Mouse (Mus musculus) intestine, embryonic 14.5 days (tissue): Measurements from ENCODE around the gene Got2. TPM values are rescaled to one million over a fixed set of nuclear protein-coding genes. Genes with fewer than 3 reads are reported as not detected.

Experiments used
- ATAC-seq: fragments of 200-750 bp; cut with Nextera tagmentation; replicated peaks from 2 replicates; pipeline ENCODE4 v1.8.0; 2017; ENCODE audit warnings: low read depth, moderate number of reproducible peaks, moderate TSS enrichment, moderate library complexity; ENCODE audit not compliant: low FRiP score, low TSS enrichment
- DNase-seq: peaks from one replicate; pipeline ENCODE4 v3.0.0-alpha.2; 2018; ENCODE audit warnings: low spot score
- H3K27ac ChIP-seq: fragments of 300-500 bp; sonication (generic); 2 replicates; pipeline ENCODE4 v1.5.1; 2014; ENCODE audit warnings: low read depth, mild to moderate bottlenecking, control low read depth
- H3K27me3 ChIP-seq: fragments of 300-500 bp; sonication (generic); replicated peaks from 2 replicates; pipeline ENCODE4 v1.6.1; 2014; ENCODE audit warnings: low read length, control low read depth; ENCODE audit not compliant: control insufficient read depth, insufficient read depth
- H3K36me3 ChIP-seq: fragments of 300-500 bp; sonication (generic); 2 replicates; pipeline ENCODE4 v1.6.1; 2014; ENCODE audit warnings: low read length, control low read depth; ENCODE audit not compliant: control insufficient read depth, insufficient read depth
- H3K4me1 ChIP-seq: fragments of 300-500 bp; sonication (generic); replicated peaks from 2 replicates; pipeline ENCODE4 v1.6.1; 2014; ENCODE audit warnings: low read length, control low read depth, mixed read lengths; ENCODE audit not compliant: control insufficient read depth, insufficient read depth
- H3K4me2 ChIP-seq: fragments of 300-500 bp; sonication (generic); 2 replicates; pipeline ENCODE4 v1.6.1; 2014; ENCODE audit warnings: low read length
- H3K4me3 ChIP-seq: fragments of 300-500 bp; sonication (generic); 2 replicates; pipeline ENCODE4 v1.5.1; 2014; ENCODE audit warnings: low read depth, low read length, control low read depth, mixed read lengths
- H3K9ac ChIP-seq: fragments of 300-500 bp; sonication (generic); 2 replicates; pipeline ENCODE4 v1.6.1; 2014; ENCODE audit warnings: mild to moderate bottlenecking, low read length
- H3K9me3 ChIP-seq: fragments of 300-500 bp; sonication (generic); 2 replicates; pipeline ENCODE4 v1.6.1; 2016; ENCODE audit warnings: low read length, control low read depth; ENCODE audit not compliant: control insufficient read depth
- WGBS: fragments of 180-500 bp; shearing (Covaris S2); extraction: QIAGEN DNeasy Blood & Tissue Kit; methylation state at CpG from one replicate; pipeline ENCODE4 v1.1.7; 2014; 5-methylcytosine and 5-hydroxymethylcytosine counted together
- polyA plus RNA-seq: library from polyadenylated mRNA; unstranded; fragments of >200 nt; fragmentation: Nextera tagmentation; extraction: Ambion mirVana; gene quantifications from 2 replicates; pipeline ENCODE4 v1.2.1, GENCODE M21; 2014

The Got2 gene
- polyA plus RNA-seq, 1 experiment from 2014 or later = 84.7 TPM

GRCm38 (mm10) chr8:95822096-95822495 lies 66.3 kb downstream of the Got2 start:
- Histone ChIP-seq H3K4me3 (no peak overlapping the region), H3K36me3 (no peaks in the 10 kb centered on the region), H3K9me3 (no peaks in the 10 kb centered on the region), H3K4me1 (no peaks in the 10 kb centered on the region), H3K4me2 (no peak overlapping the region), H3K27me3 (no peaks in the 10 kb centered on the region), H3K9ac (no peak overlapping the region), H3K27ac (no peak overlapping the region)
- ATAC-seq (no peak), DNase-seq (no peak)
- 89% methylated on average over 5 of the region's 5 CpGs for WGBS

GRCm38 (mm10) chr8:95821266-95821665 lies 67.1 kb downstream of the Got2 start:
- DNase-seq = no peak
- Histone ChIP-seq H3K36me3 (no peaks in the 10 kb centered on the region), H3K27me3 (no peaks in the 10 kb centered on the region), H3K9ac (no peak overlapping the region), H3K4me1 (no peaks in the 10 kb centered on the region), H3K27ac (no peak overlapping the region), H3K9me3 (no peaks in the 10 kb centered on the region), H3K4me2 (no peak overlapping the region), H3K4me3 (no peak overlapping the region)
- 69% methylated on average over 6 of the region's 6 CpGs for WGBS
- ATAC-seq = no peak

- Histone ChIP-seq H3K9me3 (no peaks in the 10 kb centered on the region), H3K9ac (no peak overlapping the region), H3K4me2 (no peak overlapping the region), H3K4me1 (no peaks in the 10 kb centered on the region), H3K27me3 (no peaks in the 10 kb centered on the region), H3K27ac (no peak overlapping the region), H3K4me3 (no peak overlapping the region), H3K36me3 (no peaks in the 10 kb centered on the region)
- WGBS = 68% methylated on average over 1 of the region's 1 CpGs
- DNase-seq (no peak), ATAC-seq (no peak)
Observed at GRCm38 (mm10) chr8:95818211-95818610, 70.1 kb downstream of the Got2 start.

- no peaks in the 10 kb centered on the region for H3K9me3 ChIP-seq
- WGBS = 59% methylated on average over 3 of the region's 3 CpGs
- no peak overlapping the region for H3K4me2 ChIP-seq
- no peak overlapping the region for H3K9ac ChIP-seq
- H3K27ac ChIP-seq = no peak overlapping the region
- no peaks in the 10 kb centered on the region for H3K36me3 ChIP-seq
- DNase-seq = no peak
- H3K27me3 ChIP-seq = no peaks in the 10 kb centered on the region
- no peak for ATAC-seq
- H3K4me1 ChIP-seq = no peaks in the 10 kb centered on the region
- H3K4me3 ChIP-seq = no peak overlapping the region
Observed at GRCm38 (mm10) chr8:95817597-95817996, 70.8 kb downstream of the Got2 start.

GRCm38 (mm10) chr8:95816044-95816708 lies 72.2 kb downstream of the Got2 start:
- ATAC-seq = peak; percentile 86
- H3K4me2 ChIP-seq = no peak overlapping the region

More at GRCm38 (mm10) chr8:95816044-95816708, 72.2 kb downstream of the Got2 start:
- Histone ChIP-seq H3K27me3 (no peaks in the 10 kb centered on the region), H3K9ac (no peak overlapping the region), H3K9me3 (no peaks in the 10 kb centered on the region), H3K36me3 (no peaks in the 10 kb centered on the region), H3K4me3 (no peak overlapping the region), H3K4me1 (no peaks in the 10 kb centered on the region), H3K27ac (no peak overlapping the region)
- WGBS = 30% methylated on average over 6 of the region's 6 CpGs
- no peak for DNase-seq

Other genes starting within 250 kb of the Got2 start
- 21.3 and 22.1 TPM in 2 replicates for gene Ndrg4, start 211.6 kb downstream of the Got2 start, polyA plus RNA-seq
- 21.5 and 22.8 TPM in 2 replicates for gene Setd6, start 172.7 kb downstream of the Got2 start, polyA plus RNA-seq
- gene Cnot1, start 81.1 kb downstream of the Got2 start, polyA plus RNA-seq = 98.5 and 132 TPM in 2 replicates
- 355 and 369 TPM in 2 replicates for gene Sap18b, start 63.2 kb downstream of the Got2 start, polyA plus RNA-seq
- 17.2 and 17.5 TPM in 2 replicates for gene Slc38a7, start 35.0 kb downstream of the Got2 start, polyA plus RNA-seq